Mouse (Mus musculus) liver, postnatal 0 days (tissue): ENCODE data around the gene Stk24.

ENCODE experiments used
- CTCF ChIP-seq: sonication (generic); IDR thresholded peaks from 2 replicates; pipeline ENCODE4 v1.5.1; 2016; ENCODE audit warnings: antibody characterized with exemption, low read depth
- EP300 ChIP-seq: IDR thresholded peaks from 2 replicates; pipeline ENCODE4 v1.6.1; 2016; ENCODE audit warnings: antibody characterized with exemption, low read depth, mild to moderate bottlenecking

- no peak for TF ChIP-seq CTCF
- no peak for TF ChIP-seq EP300
These were observed 98.5 kb downstream of the Stk24 start for GRCm38 (mm10) chr14:121281336-121281710.
